Mouse (Mus musculus): ENCODE measurements around the gene Gpc6. TPM values are rescaled to one million over a fixed set of nuclear protein-coding genes. Genes with fewer than 3 reads are reported as not detected.

Gene Gpc6
- polyA plus RNA-seq, 1 experiment from 2014 or later, result 66.2 TPM

- Histone ChIP-seq H3K27me3 (no peaks in the 10 kb centered on the region), H3K4me3 (replicated peaks) (no peak overlapping the region), H3K36me3 (no peaks in the 10 kb centered on the region), H3K27ac (no peak overlapping the region), H3K9me3 (replicated peaks) (no peaks in the 10 kb centered on the region), H3K4me1 (no peaks in the 10 kb centered on the region), H3K9ac (no peak overlapping the region), H3K4me2 (no peak overlapping the region)
- WGBS, result 78% methylated on average over 6 of the region's 6 CpGs
- no peak for ATAC-seq (replicated peaks; ENCODE audit: low FRiP score)
These were observed 39.7 kb downstream of the Gpc6 start for GRCm38 (mm10) chr14:116964837-116965236.

DNA sequence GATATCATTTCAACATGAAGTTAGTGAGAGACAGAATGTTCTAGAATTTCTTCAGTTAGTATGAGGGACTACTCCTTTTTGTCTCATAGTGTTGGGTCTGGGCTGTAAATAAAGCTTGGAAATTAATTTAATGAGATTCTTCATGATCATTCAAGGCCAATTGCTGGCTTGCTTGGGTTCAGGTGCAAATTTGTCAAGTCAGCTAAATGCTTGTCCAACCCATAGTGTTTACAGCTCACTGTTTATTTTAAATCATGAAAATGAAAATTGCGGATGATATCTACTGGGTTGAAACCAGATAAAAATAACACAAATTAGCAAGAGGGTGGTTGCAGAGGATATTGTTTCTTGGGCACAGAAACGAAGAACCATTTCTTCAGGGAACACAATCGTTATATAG, 49.6 kb downstream of the Gpc6 start:
- Histone ChIP-seq H3K4me1 (no peaks in the 10 kb centered on the region), H3K9me3 (replicated peaks) (no peaks in the 10 kb centered on the region), H3K27me3 (no peaks in the 10 kb centered on the region), H3K4me3 (replicated peaks) (no peak overlapping the region), H3K4me2 (no peak overlapping the region), H3K9ac (no peak overlapping the region), H3K36me3 (no peaks in the 10 kb centered on the region), H3K27ac (no peak overlapping the region)
- 91% methylated on average over 3 of the region's 3 CpGs for WGBS
- no peak for ATAC-seq (replicated peaks; ENCODE audit: low FRiP score)

- Histone ChIP-seq H3K4me1 (no peaks in the 10 kb centered on the region), H3K27ac (no peak overlapping the region), H3K4me2 (no peak overlapping the region), H3K9ac (no peak overlapping the region), H3K27me3 (no peaks in the 10 kb centered on the region), H3K4me3 (replicated peaks) (no peak overlapping the region), H3K36me3 (no peaks in the 10 kb centered on the region), H3K9me3 (replicated peaks) (no peaks in the 10 kb centered on the region)
- 54% methylated on average over 4 of the region's 4 CpGs for WGBS
- ATAC-seq (replicated peaks; ENCODE audit: low FRiP score), result no peak
These were observed 50.1 kb downstream of the Gpc6 start for GRCm38 (mm10) chr14:116975224-116975623.

GRCm38 (mm10) chr14:116977259-116977658, 52.1 kb downstream of the Gpc6 start:
- no peaks in the 10 kb centered on the region for H3K36me3 ChIP-seq
- WGBS, result 76% methylated on average over 2 of the region's 2 CpGs

GRCm38 (mm10) chr14:116979714-116980382, 54.7 kb downstream of the Gpc6 start:
- H3K4me1 ChIP-seq, result no peaks in the 10 kb centered on the region
- no peaks in the 10 kb centered on the region for H3K27me3 ChIP-seq
- no peak overlapping the region; the same call in 1 of the 2 replicates for H3K4me2 ChIP-seq
- WGBS, result 72% methylated on average over 10 of the region's 10 CpGs
- no peaks in the 10 kb centered on the region for H3K36me3 ChIP-seq
- H3K4me3 ChIP-seq (replicated peaks), result no peak overlapping the region
- no peaks in the 10 kb centered on the region for H3K9me3 ChIP-seq (replicated peaks)
- no peak for ATAC-seq (replicated peaks; ENCODE audit: low FRiP score)
- H3K27ac ChIP-seq, result no peak overlapping the region
- no peak overlapping the region for H3K9ac ChIP-seq

More at GRCm38 (mm10) chr14:116977259-116977658, 52.1 kb downstream of the Gpc6 start:
- Histone ChIP-seq H3K27me3 (no peaks in the 10 kb centered on the region), H3K9me3 (replicated peaks) (no peaks in the 10 kb centered on the region), H3K27ac (no peak overlapping the region), H3K9ac (no peak overlapping the region), H3K4me3 (replicated peaks) (no peak overlapping the region), H3K4me2 (no peak overlapping the region), H3K4me1 (no peaks in the 10 kb centered on the region)
- ATAC-seq (replicated peaks; ENCODE audit: low FRiP score), result no peak

- 90% methylated on average over 4 of the region's 4 CpGs for WGBS
- ATAC-seq (replicated peaks; ENCODE audit: low FRiP score), result no peak
- H3K27me3 ChIP-seq, result no peaks in the 10 kb centered on the region
These were observed 56.6 kb downstream of the Gpc6 start for GRCm38 (mm10) chr14:116981711-116982110.

GRCm38 (mm10) chr14:116987341-116987740, 62.2 kb downstream of the Gpc6 start:
- Histone ChIP-seq H3K36me3 (peaks cover 14% of the 10 kb centered on the region), H3K27ac (no peak overlapping the region), H3K4me3 (replicated peaks) (no peak overlapping the region), H3K9me3 (replicated peaks) (no peaks in the 10 kb centered on the region), H3K9ac (no peak overlapping the region), H3K4me2 (no peak overlapping the region), H3K4me1 (no peaks in the 10 kb centered on the region), H3K27me3 (no peaks in the 10 kb centered on the region)
- ATAC-seq (replicated peaks; ENCODE audit: low FRiP score), result no peak
- 84% methylated on average over 3 of the region's 3 CpGs for WGBS

More at GRCm38 (mm10) chr14:116981711-116982110, 56.6 kb downstream of the Gpc6 start:
- no peaks in the 10 kb centered on the region for H3K36me3 ChIP-seq
- H3K9ac ChIP-seq, result no peak overlapping the region
- H3K4me1 ChIP-seq, result no peaks in the 10 kb centered on the region
- H3K4me3 ChIP-seq (replicated peaks), result no peak overlapping the region
- H3K27ac ChIP-seq, result no peak overlapping the region
- H3K9me3 ChIP-seq (replicated peaks), result no peaks in the 10 kb centered on the region
- no peak overlapping the region for H3K4me2 ChIP-seq

DNA sequence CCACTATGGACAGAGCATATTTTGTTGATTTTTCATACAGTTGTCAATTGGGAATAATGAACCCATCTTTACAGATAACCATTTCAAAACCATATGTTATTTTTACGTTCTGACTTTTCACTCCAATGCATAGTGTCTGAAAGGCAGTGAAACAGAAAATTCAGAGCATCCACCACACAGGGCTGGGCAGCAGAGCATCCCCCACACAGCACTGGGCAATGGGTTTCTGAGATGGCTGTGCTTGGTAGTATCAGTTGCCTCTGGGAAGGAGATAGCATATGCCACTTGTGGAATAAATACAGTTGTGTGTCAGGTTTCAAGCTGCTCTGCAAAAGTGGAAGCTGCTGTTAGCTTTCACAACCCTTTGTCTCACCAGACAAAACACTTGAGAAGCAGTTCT, 75.3 kb downstream of the Gpc6 start:
- no peaks in the 10 kb centered on the region for H3K36me3 ChIP-seq
- no peak for ATAC-seq (replicated peaks; ENCODE audit: low FRiP score)
- H3K4me1 ChIP-seq, result no peaks in the 10 kb centered on the region
- no peak overlapping the region for H3K9ac ChIP-seq
- 65% methylated on average over 1 of the region's 1 CpGs for WGBS
- H3K27me3 ChIP-seq, result no peaks in the 10 kb centered on the region
- no peak overlapping the region for H3K27ac ChIP-seq
- no peak overlapping the region for H3K4me3 ChIP-seq (replicated peaks)
- H3K9me3 ChIP-seq (replicated peaks), result no peaks in the 10 kb centered on the region
- no peak overlapping the region for H3K4me2 ChIP-seq

- Histone ChIP-seq H3K27ac (no peak overlapping the region), H3K9ac (no peak overlapping the region), H3K4me3 (replicated peaks) (no peak overlapping the region), H3K9me3 (replicated peaks) (no peaks in the 10 kb centered on the region), H3K27me3 (no peaks in the 10 kb centered on the region), H3K36me3 (no peaks in the 10 kb centered on the region), H3K4me1 (no peaks in the 10 kb centered on the region), H3K4me2 (no peak overlapping the region)
- ATAC-seq (replicated peaks; ENCODE audit: low FRiP score), result no peak
- WGBS, result 87% methylated on average over 8 of the region's 8 CpGs
These were observed 77.2 kb downstream of the Gpc6 start for GRCm38 (mm10) chr14:117002313-117002712.

- no peak for ATAC-seq (replicated peaks; ENCODE audit: low FRiP score)
These were observed 83.7 kb downstream of the Gpc6 start for GRCm38 (mm10) chr14:117008781-117009180.

DNA sequence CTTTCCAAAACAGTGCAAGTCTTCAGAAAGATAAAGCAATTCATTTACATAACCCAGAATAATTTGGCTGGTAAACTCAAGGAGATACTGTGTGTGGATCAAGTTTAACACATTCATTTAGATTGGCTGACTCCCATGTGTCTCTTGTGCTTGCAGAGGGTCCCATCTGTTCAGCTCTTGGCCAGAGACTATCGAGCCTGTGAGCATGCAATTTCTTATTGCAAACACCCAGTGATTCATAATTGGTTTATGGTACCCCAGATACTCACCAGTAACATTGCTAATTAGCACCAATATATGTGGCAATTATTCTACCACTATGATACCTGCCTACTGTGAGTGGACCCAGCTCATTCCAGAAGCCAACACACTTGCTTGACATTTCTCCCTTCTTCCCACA, 87.9 kb downstream of the Gpc6 start:
- ATAC-seq (replicated peaks; ENCODE audit: low FRiP score), result no peak
- Histone ChIP-seq H3K4me2 (no peak overlapping the region), H3K27me3 (no peaks in the 10 kb centered on the region), H3K4me1 (0 out of 2 replicates have a peak, but pooled peaks cover 3% of the 10 kb centered on the region), H3K9me3 (replicated peaks) (no peaks in the 10 kb centered on the region), H3K27ac (no peak overlapping the region), H3K36me3 (no peaks in the 10 kb centered on the region), H3K4me3 (replicated peaks) (no peak overlapping the region), H3K9ac (no peak overlapping the region)
- WGBS, result 52% methylated on average over 1 of the region's 1 CpGs

More at GRCm38 (mm10) chr14:117008781-117009180, 83.7 kb downstream of the Gpc6 start:
- H3K36me3 ChIP-seq, result no peaks in the 10 kb centered on the region
- no peaks in the 10 kb centered on the region for H3K27me3 ChIP-seq
- no peak overlapping the region for H3K9ac ChIP-seq
- H3K9me3 ChIP-seq (replicated peaks), result no peaks in the 10 kb centered on the region
- H3K4me2 ChIP-seq, result no peak overlapping the region
- no peak overlapping the region for H3K27ac ChIP-seq
- H3K4me1 ChIP-seq, result 0 out of 2 replicates have a peak, but pooled peaks cover 3% of the 10 kb centered on the region
- no peak overlapping the region for H3K4me3 ChIP-seq (replicated peaks)
- WGBS, result 85% methylated on average over 3 of the region's 3 CpGs

- WGBS, result 32% methylated on average over 3 of the region's 3 CpGs
- peak; percentile 67 for ATAC-seq (replicated peaks; ENCODE audit: low FRiP score)
- Histone ChIP-seq H3K36me3 (no peaks in the 10 kb centered on the region), H3K9me3 (replicated peaks) (no peaks in the 10 kb centered on the region), H3K27me3 (no peaks in the 10 kb centered on the region), H3K4me2 (no peak overlapping the region), H3K27ac (no peak overlapping the region), H3K9ac (no peak overlapping the region), H3K4me1 (0 out of 2 replicates have a peak, but pooled peaks cover 3% of the 10 kb centered on the region), H3K4me3 (replicated peaks) (no peak overlapping the region)
These were observed 88.5 kb downstream of the Gpc6 start for GRCm38 (mm10) chr14:117013554-117014117.
